ENCODE assay signal across 8 mouse cellular contexts in genomic region chr5:135186621-135187348, GRCm38 (mm10). TPM values are rescaled to one million over a fixed set of nuclear protein-coding genes. Genes with fewer than 3 reads are reported as not detected.
DNase-seq lines count a peak whose midpoint lies in the region; ATAC-seq and TF ChIP-seq lines count a peak whose summit lies in the region.

Gene Baz1b (plus strand): TSS chr5:135187264.

- H3K4me1 ChIP-seq in hindbrain, postnatal 0 days (ENCODE audit: insufficient read depth, low read length) = peaks cover 17% of the 10 kb centered on the region

- TF ChIP-seq CTCF in gastrocnemius, adult 2 months (IDR thresholded peaks at IDR 0.05) = no peak
- TF ChIP-seq CTCF in hindbrain, postnatal 0 days (IDR thresholded peaks at IDR 0.05; ENCODE audit: low read depth) = peak; percentile 30; the same call in 1 of the 2 replicates
- no peak; the same call in none of the 2 replicates for TF ChIP-seq CTCF in left cerebral cortex, adult 2 months (IDR thresholded peaks at IDR 0.05)

- no peaks in the 10 kb centered on the region for H3K9me3 ChIP-seq in hindbrain, postnatal 0 days (ENCODE audit: low read length)

- H3K9ac ChIP-seq in hindbrain, postnatal 0 days (replicated peaks; ENCODE audit: low read length) = peak within 1 kb of the TSS; percentile 94

- H3K4me2 ChIP-seq in hindbrain, postnatal 0 days (ENCODE audit: low read depth, low read length) = peak within 1 kb of the TSS; percentile 88

- intact Hi-C loops in gastrocnemius, adult 2 months (cut with DNase I) = loop anchor here (1.0 kb wide), 3 partner anchors 18 to 78 kb away; partner anchors contain the start of genes Bcl7b and Tbl2
- intact Hi-C loops in left cerebral cortex, adult 2 months (cut with DNase I) = loop anchor here (1.0 to 10.0 kb wide), 4 partner anchors 18 to 748 kb away; partner anchors contain the start of genes Bcl7b, Tbl2 and Ywhag

- H3K36me3 ChIP-seq in hindbrain, postnatal 0 days (ENCODE audit: insufficient read depth, low read length) = peaks cover 7% of the 10 kb centered on the region; the same call in 1 of the 2 replicates

- WGBS in hindbrain, postnatal 0 days = under 1% methylated on average over 55 of the region's 57 CpGs

- peak within 1 kb of the TSS; percentile 98 for H3K4me3 ChIP-seq in gastrocnemius, adult 2 months
- H3K4me3 ChIP-seq in hindbrain, postnatal 0 days (ENCODE audit: low read length) = peak within 1 kb of the TSS; percentile 98
- peak within 1 kb of the TSS; percentile 85 for H3K4me3 ChIP-seq in left cerebral cortex, adult 2 months

- H3K27me3 ChIP-seq in hindbrain, postnatal 0 days (ENCODE audit: insufficient read depth, low read length) = no peaks in the 10 kb centered on the region

- DNase-seq in ZHBTc4 (ENCODE audit: low read depth, low spot score) = peak; percentile 99
- DNase-seq in gastrocnemius, adult 2 months = peak; percentile 100
- peak; percentile 99 for DNase-seq in hindbrain, postnatal 0 days (ENCODE audit: low spot score)
- DNase-seq in left cerebral cortex, adult 2 months (ENCODE audit: extremely low spot score in 1 of 2, low spot score in 2 of 2) = peak; percentile 96 to 98
- peak; percentile 97 to 98 for DNase-seq in right cerebral cortex, adult 2 months (ENCODE audit: low spot score in 2 of 2)
- peak; percentile 99 for DNase-seq in urinary bladder, postnatal 14 days (ENCODE audit: low spot score)

- ATAC-seq in common myeloid progenitor, adult 5-6 weeks (replicated peaks; ENCODE audit: low read depth, poor library complexity, severe bottlenecking) = peak; percentile 92
- peak; percentile 98 for ATAC-seq in hindbrain, postnatal 0 days
- ATAC-seq in megakaryocyte, adult 5-6 weeks (ENCODE audit: poor library complexity, severe bottlenecking) = peak; percentile 86

- peak within 1 kb of the TSS; percentile 98 for H3K27ac ChIP-seq in gastrocnemius, adult 2 months
- peak within 1 kb of the TSS; percentile 95 for H3K27ac ChIP-seq in hindbrain, postnatal 0 days
- peak within 1 kb of the TSS; percentile 95 for H3K27ac ChIP-seq in left cerebral cortex, adult 2 months

RNA-seq across cellular contexts. Expression of gene Baz1b, which starts in this region (rescaled TPM):
- total RNA-seq in common myeloid progenitor, adult 5-6 weeks (2017) = 168 and 188 TPM in 2 replicates
- total RNA-seq in gastrocnemius, adult 2 months (2021) = 10 to 100 TPM; 32.7 to 36.8 TPM
- total RNA-seq in hindbrain, postnatal 0 days (2014; rRNA removed) = 35.5 and 42.9 TPM in 2 replicates
- 15.8 and 16.7 TPM in 2 replicates for polyA plus RNA-seq in hindbrain, postnatal 0 days (2015; fragmentation: Nextera tagmentation; extraction: Ambion mirVana)
- total RNA-seq in left cerebral cortex, adult 2 months (2021) = 10 to 100 TPM; 76.2 to 79.7 TPM
- 66.1 and 71.1 TPM in 2 replicates for total RNA-seq in megakaryocyte, adult 5-6 weeks (2015)
- total RNA-seq in megakaryocyte, adult 5-6 weeks (2017) = 129 and 134 TPM in 2 replicates

Comparison
In these comparisons a context has a peak if more than half of its experiments do, and no peak if none do; other contexts are left out.
1. Peak in every context shown above with its lines: DNase-seq, ATAC-seq, H3K4me3 ChIP-seq and H3K27ac ChIP-seq.